Mouse (Mus musculus): ENCODE measurements around the gene Olfr952. TPM values are rescaled to one million over a fixed set of nuclear protein-coding genes. Genes with fewer than 3 reads are reported as not detected.

The Olfr952 gene
- polyA plus RNA-seq (2015; fragmentation: Illumina TruSeq; extraction: RNeasy Lipid Tissue Mini Kit (QIAGEN cat#74804); ENCODE audit: insufficient read depth, low read depth, low replicate concordance), result not detected

GRCm38 (mm10) chr9:39427048-39427447, at the start of gene Olfr952:
Olfr952 (minus strand) TSS chr9:39427148.

GRCm38 (mm10) chr9:39471844-39472243, 44.9 kb upstream of the Olfr952 start, which contains the start of gene Olfr955:
Olfr955 (minus strand) TSS chr9:39471944.

GRCm38 (mm10) chr9:39456401-39456800, 29.5 kb upstream of the Olfr952 start, which contains the start of gene Olfr954:
Olfr954 (plus strand) TSS chr9:39456701.

GRCm38 (mm10) chr9:39387110-39387509, 39.8 kb downstream of the Olfr952 start, which contains the start of gene Olfr951:
Olfr951 (plus strand) TSS chr9:39387410.

Other genes starting within 250 kb of the Olfr952 start
- not detected for gene Olfr944, start 225.2 kb downstream of the Olfr952 start, polyA plus RNA-seq (2015; fragmentation: Illumina TruSeq; extraction: RNeasy Lipid Tissue Mini Kit (QIAGEN cat#74804); ENCODE audit: insufficient read depth, low read depth, low replicate concordance)
- not detected for gene Olfr1537, start 177.2 kb downstream of the Olfr952 start, polyA plus RNA-seq (2015; fragmentation: Illumina TruSeq; extraction: RNeasy Lipid Tissue Mini Kit (QIAGEN cat#74804); ENCODE audit: insufficient read depth, low read depth, low replicate concordance)
- gene Olfr945, start 150.3 kb downstream of the Olfr952 start, polyA plus RNA-seq (2015; fragmentation: Illumina TruSeq; extraction: RNeasy Lipid Tissue Mini Kit (QIAGEN cat#74804); ENCODE audit: insufficient read depth, low read depth, low replicate concordance), result not detected
- not detected for gene Olfr948, start 101.1 kb downstream of the Olfr952 start, polyA plus RNA-seq (2015; fragmentation: Illumina TruSeq; extraction: RNeasy Lipid Tissue Mini Kit (QIAGEN cat#74804); ENCODE audit: insufficient read depth, low read depth, low replicate concordance)
- gene Olfr951, start 39.7 kb downstream of the Olfr952 start, polyA plus RNA-seq (2015; fragmentation: Illumina TruSeq; extraction: RNeasy Lipid Tissue Mini Kit (QIAGEN cat#74804); ENCODE audit: insufficient read depth, low read depth, low replicate concordance), result not detected
- gene Olfr954, start 29.6 kb upstream of the Olfr952 start, polyA plus RNA-seq (2015; fragmentation: Illumina TruSeq; extraction: RNeasy Lipid Tissue Mini Kit (QIAGEN cat#74804); ENCODE audit: insufficient read depth, low read depth, low replicate concordance), result not detected
- not detected for gene Olfr955, start 44.8 kb upstream of the Olfr952 start, polyA plus RNA-seq (2015; fragmentation: Illumina TruSeq; extraction: RNeasy Lipid Tissue Mini Kit (QIAGEN cat#74804); ENCODE audit: insufficient read depth, low read depth, low replicate concordance)
- gene Olfr44, start 66.8 kb upstream of the Olfr952 start, polyA plus RNA-seq (2015; fragmentation: Illumina TruSeq; extraction: RNeasy Lipid Tissue Mini Kit (QIAGEN cat#74804); ENCODE audit: insufficient read depth, low read depth, low replicate concordance), result not detected
- gene Olfr957, start 88.7 kb upstream of the Olfr952 start, polyA plus RNA-seq (2015; fragmentation: Illumina TruSeq; extraction: RNeasy Lipid Tissue Mini Kit (QIAGEN cat#74804); ENCODE audit: insufficient read depth, low read depth, low replicate concordance), result not detected
- gene Olfr958, start 126.9 kb upstream of the Olfr952 start, polyA plus RNA-seq (2015; fragmentation: Illumina TruSeq; extraction: RNeasy Lipid Tissue Mini Kit (QIAGEN cat#74804); ENCODE audit: insufficient read depth, low read depth, low replicate concordance), result not detected
- not detected for gene Olfr959, start 148.4 kb upstream of the Olfr952 start, polyA plus RNA-seq (2015; fragmentation: Illumina TruSeq; extraction: RNeasy Lipid Tissue Mini Kit (QIAGEN cat#74804); ENCODE audit: insufficient read depth, low read depth, low replicate concordance)
- gene AW551984, start 177.3 kb upstream of the Olfr952 start, polyA plus RNA-seq (2015; fragmentation: Illumina TruSeq; extraction: RNeasy Lipid Tissue Mini Kit (QIAGEN cat#74804); ENCODE audit: insufficient read depth, low read depth, low replicate concordance), result 2.0 TPM
- gene Olfr148, start 183.5 kb upstream of the Olfr952 start, polyA plus RNA-seq (2015; fragmentation: Illumina TruSeq; extraction: RNeasy Lipid Tissue Mini Kit (QIAGEN cat#74804); ENCODE audit: insufficient read depth, low read depth, low replicate concordance), result not detected
- not detected for gene Olfr960, start 194.2 kb upstream of the Olfr952 start, polyA plus RNA-seq (2015; fragmentation: Illumina TruSeq; extraction: RNeasy Lipid Tissue Mini Kit (QIAGEN cat#74804); ENCODE audit: insufficient read depth, low read depth, low replicate concordance)
- not detected for gene Olfr961, start 217.9 kb upstream of the Olfr952 start, polyA plus RNA-seq (2015; fragmentation: Illumina TruSeq; extraction: RNeasy Lipid Tissue Mini Kit (QIAGEN cat#74804); ENCODE audit: insufficient read depth, low read depth, low replicate concordance)
- not detected for gene Olfr963, start 240.1 kb upstream of the Olfr952 start, polyA plus RNA-seq (2015; fragmentation: Illumina TruSeq; extraction: RNeasy Lipid Tissue Mini Kit (QIAGEN cat#74804); ENCODE audit: insufficient read depth, low read depth, low replicate concordance)

Measured in pancreas, adult 10 weeks (tissue).